Mouse (Mus musculus) ES-CJ7 (cell line): ENCODE data around the gene Brd3.
"Not testable (repeated sequence)": the region's sequence is repeated elsewhere in the genome, so short reads cannot be mapped to it uniquely, and the experiment has no call there.

ENCODE experiments used
- DNase-seq: peaks from one replicate; pipeline ENCODE4 v3.0.0; 2011; ENCODE audit warnings: low read depth, low spot score

Gene Brd3

GRCm38 (mm10) chr2:27512909-27513308 lies 5.4 kb upstream of the Brd3 start:
- DNase-seq: peak; percentile 74

DNA sequence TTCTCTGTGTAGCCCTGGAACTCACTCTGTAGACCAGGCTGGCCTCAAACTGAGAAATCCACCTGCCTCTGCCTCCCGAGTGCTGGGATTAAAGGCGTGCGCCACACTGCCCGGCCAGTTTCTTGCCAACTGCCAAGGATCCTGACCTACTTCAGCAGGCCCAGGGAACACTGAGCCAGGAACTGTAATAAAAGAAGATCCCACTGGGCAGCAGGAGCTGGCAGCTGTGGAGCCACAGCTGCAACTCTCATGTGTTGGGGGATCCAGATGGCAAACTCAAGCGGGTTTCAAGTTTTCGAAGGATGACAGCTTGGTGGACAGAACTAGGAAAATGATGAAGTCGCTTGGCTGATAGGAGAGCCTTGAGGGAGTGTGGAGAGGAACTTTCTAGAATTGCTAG lies 3.2 kb upstream of the Brd3 start:
- no peak for DNase-seq

DNA sequence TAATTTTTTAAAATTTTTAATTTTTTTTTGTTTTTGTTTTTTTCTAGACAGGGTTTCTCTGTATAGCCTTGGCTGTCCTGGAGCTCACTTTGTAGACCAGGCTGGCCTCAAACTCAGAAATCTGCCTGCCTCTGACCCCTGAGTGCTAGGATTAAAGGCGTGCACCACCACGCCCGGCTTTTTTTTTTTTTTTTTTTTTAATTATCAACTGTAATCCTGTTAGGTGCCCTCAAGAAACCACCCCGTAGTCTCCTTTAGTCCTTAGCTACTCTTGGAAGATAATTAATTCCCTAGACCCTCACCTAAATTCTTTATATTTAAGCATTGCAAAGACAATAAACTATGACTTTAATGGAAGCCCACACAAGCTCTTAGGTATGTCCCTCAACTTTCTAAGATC lies 804 bp downstream of the Brd3 start:
- DNase-seq: not testable (repeated sequence)

DNA sequence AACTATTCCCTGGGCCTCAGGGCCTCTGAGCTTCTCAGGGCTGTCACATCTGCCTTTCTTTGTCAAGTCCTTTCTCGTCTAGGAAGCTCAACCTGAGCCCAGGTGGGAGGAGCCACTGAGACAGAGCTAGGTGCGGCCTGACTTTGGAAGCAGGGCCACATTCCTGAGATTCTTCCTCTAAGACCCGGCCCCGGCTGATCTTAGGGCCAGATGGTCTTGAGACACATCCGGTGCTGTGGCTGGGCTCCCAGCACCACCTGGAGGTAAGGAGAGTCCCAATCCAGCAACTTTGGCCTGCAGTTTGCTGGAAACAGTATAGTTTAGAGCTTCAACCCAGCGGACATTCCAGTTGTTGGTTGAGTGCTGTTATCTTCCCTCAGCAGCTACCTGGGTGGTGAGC lies 1.9 kb downstream of the Brd3 start:
- peak; percentile 99 for DNase-seq

- no peak for DNase-seq
Observed at GRCm38 (mm10) chr2:27504113-27504885, 3.2 kb downstream of the Brd3 start.

- no peak for DNase-seq
Observed at GRCm38 (mm10) chr2:27496391-27497028, 11.0 kb downstream of the Brd3 start.

DNA sequence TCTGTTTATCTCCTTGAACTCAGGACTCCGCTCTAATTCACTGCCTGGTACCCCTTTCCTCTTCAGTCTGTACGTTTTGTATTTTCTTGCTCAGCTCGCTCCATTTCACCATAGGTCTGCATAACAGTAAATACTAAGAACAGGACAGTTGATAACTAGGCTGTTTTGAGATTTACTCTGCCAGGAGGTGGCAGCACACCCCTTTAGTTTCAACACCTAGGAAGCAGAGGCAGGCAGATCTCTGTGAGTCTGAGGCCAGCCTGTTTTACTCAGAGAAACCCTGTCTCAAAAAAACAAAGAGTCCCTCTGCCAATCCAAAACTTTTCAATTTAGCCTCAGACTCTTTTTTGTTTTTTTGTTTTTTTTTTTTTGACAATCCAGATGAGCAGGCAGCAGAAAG lies 13.5 kb downstream of the Brd3 start:
- DNase-seq: peak; percentile 68

GRCm38 (mm10) chr2:27490939-27491338 lies 16.5 kb downstream of the Brd3 start:
- no peak for DNase-seq

DNA sequence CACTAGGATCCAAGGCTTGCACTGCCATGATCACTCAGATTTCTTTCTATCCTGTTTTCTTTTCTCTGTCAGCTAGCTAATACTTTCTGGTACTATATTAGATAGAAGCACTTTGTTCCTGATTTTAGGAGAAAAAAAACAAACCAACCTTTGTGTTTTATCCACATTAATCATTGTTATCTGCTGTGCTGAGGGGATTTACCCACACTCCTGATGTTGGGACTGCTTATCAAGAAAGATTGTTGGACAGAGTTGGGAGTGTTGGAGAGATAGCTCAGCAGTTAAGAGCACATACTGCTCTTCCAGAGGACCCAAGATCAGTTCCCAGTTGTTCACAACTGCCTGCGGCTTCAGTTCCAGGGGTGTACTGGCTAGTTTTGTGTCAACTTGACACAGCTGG lies 19.1 kb downstream of the Brd3 start:
- no peak for DNase-seq

- no peak for DNase-seq
Observed at GRCm38 (mm10) chr2:27487336-27488049, 20.0 kb downstream of the Brd3 start.

DNA sequence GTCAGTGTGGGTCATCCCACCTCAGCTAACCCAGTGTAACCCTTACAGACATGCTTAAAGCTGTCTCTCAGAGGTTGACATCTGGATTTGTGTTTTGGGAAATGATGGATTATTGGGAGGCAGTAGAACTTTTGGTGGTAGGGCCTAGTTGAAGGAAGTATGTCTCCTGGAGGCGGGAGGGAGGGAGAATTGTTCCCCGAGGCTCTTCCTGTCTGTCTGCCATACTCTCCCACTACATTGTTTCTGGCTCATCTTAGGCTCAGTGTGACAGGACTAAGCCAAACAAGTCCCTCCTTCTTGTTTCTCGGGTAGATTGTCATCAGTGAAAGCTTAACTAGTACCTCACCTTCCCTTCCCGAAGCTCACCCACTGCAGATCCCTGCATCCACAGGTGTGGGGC lies 20.7 kb downstream of the Brd3 start:
- peak; percentile 51 for DNase-seq

- no peak for DNase-seq
Observed at GRCm38 (mm10) chr2:27482265-27482861, 25.1 kb downstream of the Brd3 start.

DNA sequence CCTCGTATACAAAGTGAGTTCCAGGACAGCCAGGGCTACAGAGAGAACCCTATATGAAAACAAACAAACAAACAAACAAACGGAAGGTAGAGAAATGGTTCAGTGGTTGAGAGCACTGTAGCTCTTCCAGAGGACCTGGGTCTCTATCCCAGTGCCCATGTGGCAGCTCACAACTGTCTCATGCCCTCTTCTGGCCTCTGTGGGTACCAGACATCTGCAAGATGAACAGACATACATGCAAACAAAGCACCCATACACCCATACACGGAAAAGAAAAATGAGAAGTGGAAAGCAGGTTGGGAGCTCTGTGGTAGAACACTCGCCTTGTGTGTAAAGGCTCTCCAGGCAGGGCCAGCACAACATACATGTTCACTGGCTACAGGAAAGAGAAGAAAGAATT lies 27.1 kb downstream of the Brd3 start:
- DNase-seq: no peak

DNA sequence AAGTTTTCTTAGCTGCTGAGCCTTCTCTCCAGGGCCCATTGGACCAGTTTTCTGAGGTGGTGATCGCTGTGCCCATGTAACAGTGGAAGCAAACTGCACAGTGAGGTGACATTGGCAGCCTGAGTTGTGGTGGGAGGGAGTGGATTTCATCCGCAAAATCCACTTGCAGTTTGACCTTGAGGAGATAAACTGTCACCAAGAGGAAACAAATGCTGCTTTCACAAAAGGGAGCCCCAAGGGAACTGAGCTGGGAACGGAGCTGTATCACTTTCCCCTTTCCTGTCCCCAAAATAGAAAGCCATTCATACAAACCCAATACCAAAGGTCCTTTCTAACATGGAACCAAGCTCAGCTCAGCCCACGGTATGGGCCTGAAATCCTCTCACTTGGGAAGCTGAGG lies 27.6 kb downstream of the Brd3 start:
- no peak for DNase-seq

DNA sequence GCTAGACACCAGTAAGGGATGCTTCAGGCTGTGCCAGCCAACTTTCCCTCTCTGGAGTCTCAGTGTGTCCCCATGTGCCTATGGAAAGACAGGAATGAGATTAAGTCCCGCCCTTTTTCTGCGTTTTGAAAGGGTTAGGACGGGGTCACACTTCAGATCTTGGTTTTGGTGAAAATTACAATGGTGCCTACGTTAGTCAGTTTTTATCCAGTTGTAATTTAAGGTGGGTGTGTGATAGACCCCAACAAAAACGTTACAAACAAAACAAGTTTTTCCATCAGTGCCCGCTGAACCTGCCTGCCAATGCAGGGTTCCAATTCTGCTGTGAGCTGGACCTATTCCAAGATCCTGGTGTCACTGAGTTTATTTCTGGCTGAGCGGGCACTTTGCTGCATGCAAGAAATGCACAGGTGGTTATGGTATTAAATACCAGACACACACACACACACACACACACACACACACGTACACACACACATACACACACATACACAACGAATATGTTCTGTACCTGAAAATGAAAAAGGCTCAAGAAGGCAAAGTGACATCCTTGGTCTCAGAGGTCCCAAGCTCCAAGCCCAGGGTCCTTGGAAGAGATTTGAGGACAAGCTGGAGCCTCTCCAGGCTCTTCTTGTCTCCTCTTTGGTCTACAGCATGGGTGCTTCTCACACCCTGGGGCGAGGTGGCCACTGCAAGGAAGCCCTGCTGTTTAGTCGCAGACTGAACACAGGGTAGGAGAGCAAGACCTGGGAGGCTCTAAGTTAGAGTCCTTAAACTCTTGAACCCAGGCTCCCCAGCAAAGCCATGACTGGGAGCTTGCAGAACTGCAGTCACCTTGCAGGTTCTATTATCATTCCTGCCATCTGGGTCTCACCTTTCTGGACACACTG lies 30.9 kb downstream of the Brd3 start:
- no peak for DNase-seq

DNA sequence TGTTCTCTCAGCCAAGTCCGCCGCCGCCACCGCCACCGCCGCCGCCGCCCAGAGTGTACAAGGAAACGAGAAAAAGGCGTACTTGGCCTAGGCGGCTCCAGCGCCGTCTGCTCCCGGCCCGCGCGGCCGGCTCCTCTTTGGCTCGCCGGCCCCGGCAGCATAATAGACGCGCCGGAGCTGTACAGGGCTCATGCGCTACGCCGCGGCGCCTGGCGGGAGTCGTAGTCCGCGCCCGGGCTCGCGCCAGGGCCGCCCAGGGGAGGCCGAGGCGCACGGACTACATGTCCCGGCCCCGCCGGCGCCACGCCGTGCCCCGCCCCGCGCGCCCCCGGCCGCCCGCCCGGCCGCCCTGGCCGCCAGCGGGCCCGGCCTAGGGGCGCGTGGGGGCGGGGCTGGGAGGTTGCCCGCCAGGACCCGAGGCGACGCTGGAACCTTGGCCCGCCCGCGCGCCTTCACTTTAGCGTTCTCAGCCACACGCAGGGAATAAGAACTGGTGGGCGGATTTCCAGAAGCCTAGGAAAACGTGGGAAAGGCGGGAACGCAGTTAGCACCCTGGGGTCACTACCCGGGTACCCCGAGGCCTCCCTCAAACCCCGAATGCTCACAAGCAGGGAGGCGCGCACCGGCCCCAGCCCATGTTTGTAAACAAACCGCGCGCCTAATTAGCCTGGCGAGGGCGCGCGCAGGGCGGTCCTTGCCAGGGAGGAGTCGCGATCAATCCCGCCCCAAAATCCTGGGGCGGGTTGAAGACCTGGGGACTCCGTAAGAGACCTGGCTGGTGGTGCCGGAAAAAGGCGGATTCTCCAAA lies 31.8 kb downstream of the Brd3 start:
- peak; percentile 86 for DNase-seq

- DNase-seq: peak; percentile 45
Observed at GRCm38 (mm10) chr2:27474621-27475484, 32.6 kb downstream of the Brd3 start.

GRCm38 (mm10) chr2:27473911-27474310 lies 33.6 kb downstream of the Brd3 start:
- DNase-seq: no peak

DNA sequence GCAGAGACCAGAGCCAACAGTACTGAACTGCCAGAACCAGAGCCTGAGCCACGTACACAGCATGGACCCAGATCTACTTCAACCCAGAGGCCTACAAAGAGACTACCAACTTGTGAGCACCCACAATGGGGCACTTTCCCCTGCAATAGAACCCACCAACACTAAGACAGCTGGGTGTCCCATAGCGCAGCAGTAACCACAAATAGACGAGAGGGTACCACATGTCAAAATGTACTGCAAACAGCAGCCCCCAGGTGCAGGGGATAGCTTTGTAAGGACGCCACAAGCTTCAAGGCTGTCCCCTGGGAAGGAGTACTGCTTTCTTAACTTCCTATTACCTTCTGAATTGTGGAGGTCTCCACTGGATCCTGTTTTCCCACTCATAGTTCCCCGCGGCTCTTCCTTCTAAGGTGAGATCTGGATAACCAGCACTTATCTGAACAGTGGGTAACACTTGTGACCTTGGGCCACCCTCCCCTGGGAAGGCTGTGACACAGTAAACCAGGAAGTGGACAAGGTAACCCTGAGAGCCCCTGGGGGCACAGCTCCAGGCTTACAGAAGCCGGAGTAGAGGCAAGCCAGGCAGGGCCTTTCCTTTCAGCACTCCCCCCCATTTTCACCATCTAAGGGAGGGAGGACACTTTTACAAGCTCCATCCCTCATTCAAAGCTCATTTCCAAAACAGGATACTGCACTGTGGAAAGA lies 34.2 kb downstream of the Brd3 start:
- peak; percentile 31 for DNase-seq
